Mouse (Mus musculus) CH12.LX (cell line): ENCODE results near the gene Foxf2. TPM values are rescaled to one million over a fixed set of nuclear protein-coding genes. Genes with fewer than 3 reads are reported as not detected.

Experiments
- DNase-seq: peaks from one replicate; pipeline ENCODE4 v3.0.0-alpha.2; 2013; ENCODE audit errors: extremely low read depth
- H3K27ac ChIP-seq: 2 replicates; pipeline ENCODE4 v1.5.1; 2012; ENCODE audit warnings: low read depth, mild to moderate bottlenecking, control low read depth, moderate library complexity; ENCODE audit not compliant: insufficient read depth
- H3K27me3 ChIP-seq: replicated peaks from 2 replicates; pipeline ENCODE3; 2012; ENCODE audit warnings: inconsistent platforms
- H3K36me3 ChIP-seq, 2 experiments: replicated peaks in 1 of 2; 2 replicates each; pipeline versions ENCODE3 to v1.6.1; 2012; ENCODE audit warnings: inconsistent platforms in 1 of 2, low read length in 1 of 2, mild to moderate bottlenecking in 1 of 2, mixed read lengths in 1 of 2, moderate library complexity in 1 of 2; ENCODE audit not compliant: control insufficient read depth in 1 of 2, insufficient read depth in 1 of 2
- H3K4me1 ChIP-seq, 2 experiments: 2 replicates each; pipeline ENCODE4 v1.6.1; 2012; ENCODE audit warnings: inconsistent platforms in 1 of 2, moderate library complexity in 1 of 2; ENCODE audit not compliant: insufficient read depth in 2 of 2, control insufficient read depth in 1 of 2
- H3K4me2 ChIP-seq: 2 replicates; pipeline ENCODE4 v1.6.1; 2012; ENCODE audit warnings: low read depth, mild to moderate bottlenecking, control low read depth; ENCODE audit not compliant: poor library complexity, insufficient read depth, severe bottlenecking
- H3K4me3 ChIP-seq, 3 experiments: fragments of 150-350 bp in 1 of 3; sonication (generic) in 1 of 3; replicated peaks in 1 of 3; 2 replicates each; pipeline versions ENCODE3 to v1.5.1; 2011 to 2012; ENCODE audit warnings: low read depth in 2 of 3, low read length in 2 of 3, mild to moderate bottlenecking in 2 of 3, moderate library complexity in 2 of 3, control low read depth in 1 of 3, improper control_type of control experiment in 1 of 3, inconsistent platforms in 1 of 3, mixed read lengths in 1 of 3; ENCODE audit not compliant: poor library complexity in 1 of 3
- H3K79me2 ChIP-seq: replicated peaks from 2 replicates; pipeline ENCODE4 v1.6.1; 2012; ENCODE audit warnings: mild to moderate bottlenecking, moderate library complexity; ENCODE audit not compliant: control insufficient read depth, poor library complexity, insufficient read depth, severe bottlenecking; ENCODE audit errors: extremely low read depth
- H3K9ac ChIP-seq: 2 replicates; pipeline ENCODE4 v1.6.1; 2012; ENCODE audit warnings: low read depth, mild to moderate bottlenecking, control low read depth, moderate library complexity; ENCODE audit not compliant: insufficient read depth
- H3K9me3 ChIP-seq: replicated peaks from 2 replicates; pipeline ENCODE3; 2012; ENCODE audit warnings: low read length, inconsistent platforms, mixed read lengths
- CHD1 ChIP-seq: IDR thresholded peaks from 2 replicates; pipeline ENCODE4 v1.6.1; 2012; ENCODE audit warnings: low read depth, low read length, improper control_type of control experiment, inconsistent platforms
- E2F4 ChIP-seq: IDR thresholded peaks from 2 replicates; pipeline ENCODE4 v1.6.1; 2011; ENCODE audit warnings: low read depth, low read length, improper control_type of control experiment; ENCODE audit not compliant: insufficient replicate concordance
- IRF4 ChIP-seq: IDR thresholded peaks from 2 replicates; pipeline ENCODE4 v1.6.1; 2014; ENCODE audit warnings: low read depth, mild to moderate bottlenecking, inconsistent platforms, low read length, improper control_type of control experiment
- JUN ChIP-seq: IDR thresholded peaks from 2 replicates; pipeline ENCODE4 v1.6.1; 2011; ENCODE audit warnings: low read depth, mild to moderate bottlenecking, low read length, improper control_type of control experiment, moderate library complexity; ENCODE audit not compliant: insufficient read depth
- JUND ChIP-seq: conservative IDR thresholded peaks from 2 replicates; pipeline ENCODE4 v1.6.1; 2011; ENCODE audit warnings: low read depth, low read length, improper control_type of control experiment
- KAT2A ChIP-seq: IDR thresholded peaks from 2 replicates; pipeline ENCODE4 v1.6.1; 2012; ENCODE audit warnings: low read length, improper control_type of control experiment, inconsistent platforms; ENCODE audit not compliant: insufficient replicate concordance
- MAFK ChIP-seq: IDR thresholded peaks from 2 replicates; pipeline ENCODE4 v1.6.1; 2011; ENCODE audit warnings: low read length, improper control_type of control experiment; ENCODE audit not compliant: insufficient replicate concordance
- MAZ ChIP-seq: IDR thresholded peaks from 2 replicates; pipeline ENCODE4 v1.6.1; 2012; ENCODE audit warnings: low read depth, mild to moderate bottlenecking, inconsistent platforms, low read length, improper control_type of control experiment, moderate library complexity
- MEF2A ChIP-seq: IDR thresholded peaks from 2 replicates; pipeline ENCODE4 v1.6.1; 2014; ENCODE audit warnings: low read depth, mild to moderate bottlenecking, inconsistent platforms, low read length, improper control_type of control experiment, borderline replicate concordance
- RAD21 ChIP-seq: IDR thresholded peaks from 2 replicates; pipeline ENCODE4 v1.6.1; 2011; ENCODE audit warnings: low read depth, mild to moderate bottlenecking, low read length, improper control_type of control experiment, moderate library complexity
- UBTF ChIP-seq: IDR thresholded peaks from 2 replicates; pipeline ENCODE4 v1.6.1; 2012; ENCODE audit warnings: low read depth, mild to moderate bottlenecking, inconsistent platforms, low read length, improper control_type of control experiment, moderate library complexity
- USF1 ChIP-seq: IDR thresholded peaks from 2 replicates; pipeline ENCODE4 v1.6.1; 2014; ENCODE audit warnings: low read depth, mild to moderate bottlenecking, inconsistent platforms, low read length, improper control_type of control experiment
- USF2 ChIP-seq: conservative IDR thresholded peaks from 2 replicates; pipeline ENCODE4 v1.6.1; 2011; ENCODE audit warnings: low read depth, low read length, improper control_type of control experiment
- ZKSCAN1 ChIP-seq: IDR thresholded peaks from 2 replicates; pipeline ENCODE4 v1.6.1; 2012; ENCODE audit warnings: low read depth, inconsistent platforms, low read length, improper control_type of control experiment, borderline replicate concordance
- dilution Hi-C: fragments of 300-500 bp; cut with MboI; formaldehyde crosslinking; loops from 2 replicates; pipeline ENCODE4 v1.14.3; 2020; ENCODE audit warnings: low sequenced_read_pairs; ENCODE audit not compliant: extremely low pct_unique_long_range_greater_than_20kb, extremely low pct_ligation_motif_present
- in situ Hi-C: fragments of 300-500 bp; cut with MboI; formaldehyde crosslinking; loops from 3 replicates; pipeline ENCODE4 v1.14.3; 2019; ENCODE audit warnings: low sequenced_read_pairs, low pct_ligation_motif_present, low pct_unique_long_range_greater_than_20kb, mixed read lengths
- polyA plus RNA-seq: library from polyadenylated mRNA; unstranded; fragments of >175 nt; gene quantifications from 2 replicates; pipeline ENCODE4 v1.2.1, GENCODE M21; 2012; ENCODE audit warnings: low read depth; ENCODE audit not compliant: insufficient read length
- total RNA-seq, 2 experiments: library from RNA; depleted of rRNA; stranded (reverse); fragments of 300-350 nt in 1 of 2; fragments of >200 nt in 1 of 2; gene quantifications; 2 replicates each; pipeline ENCODE4 v1.2.3; 2012 to 2014

The Foxf2 gene
- total and polyA plus RNA-seq, 3 experiments: not detected

- in situ Hi-C loops: loop anchor here (10.0 kb wide), 1 partner anchor 536 kb away; no protein-coding TSS in a partner anchor
- no peaks in the 10 kb centered on the region for H3K36me3 ChIP-seq
- dilution Hi-C loops: no loop called here
- TF ChIP-seq ZKSCAN1 (no peak), MEF2A (no peak), CHD1 (no peak), IRF4 (no peak), KAT2A (no peak), MAZ (no peak), MAFK (no peak), USF2 (no peak), RAD21 (no peak), USF1 (no peak), UBTF (no peak), JUN (no peak), JUND (no peak)
- H3K4me3 ChIP-seq: no peak overlapping the region
- H3K27me3 ChIP-seq: no peaks in the 10 kb centered on the region
- peaks cover 9% of the 10 kb centered on the region for H3K9me3 ChIP-seq
- no peak overlapping the region for H3K4me2 ChIP-seq
- H3K27ac ChIP-seq: no peak overlapping the region
- peaks cover 0 to 14% of the 10 kb centered on the region in 2 experiments; a peak in 2 of 4 replicates for H3K4me1 ChIP-seq
- H3K79me2 ChIP-seq: no peaks in the 10 kb centered on the region
- DNase-seq: no peak
- no peak overlapping the region for H3K9ac ChIP-seq
These were observed 4.7 kb upstream of the Foxf2 start for GRCm38 (mm10) chr13:31620937-31621336.

DNA sequence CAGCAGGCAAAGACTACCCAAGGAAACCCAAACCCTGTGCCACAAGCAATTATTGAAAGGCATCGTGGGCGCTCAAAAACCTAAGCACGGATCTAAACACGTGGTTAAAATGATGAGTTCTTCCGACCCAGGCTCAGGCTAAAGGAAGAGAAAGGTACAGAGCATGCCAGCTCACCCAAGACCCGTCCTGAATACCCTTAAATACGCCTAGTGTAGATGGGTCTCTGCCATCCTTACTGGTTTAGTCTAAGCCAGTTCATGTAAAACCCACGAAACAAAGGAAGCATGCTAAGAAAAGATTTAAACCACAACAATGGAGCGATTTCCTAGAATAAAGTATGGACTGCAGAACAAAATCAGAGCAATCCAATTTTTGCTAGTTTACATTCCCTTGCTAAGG, 3.9 kb upstream of the Foxf2 start:
- no peak for DNase-seq
- no peak overlapping the region for H3K4me3 ChIP-seq
- dilution Hi-C loops (no loop called here), in situ Hi-C loops (loop anchor here (10.0 kb wide), 1 partner anchor 537 kb away; no protein-coding TSS in a partner anchor)
- no peak overlapping the region for H3K4me2 ChIP-seq
- H3K9me3 ChIP-seq: peaks cover 17% of the 10 kb centered on the region
- H3K27ac ChIP-seq: no peak overlapping the region
- no peak overlapping the region for H3K9ac ChIP-seq
- H3K27me3 ChIP-seq: no peaks in the 10 kb centered on the region
- H3K79me2 ChIP-seq: no peaks in the 10 kb centered on the region
- H3K36me3 ChIP-seq: no peaks in the 10 kb centered on the region
- TF ChIP-seq E2F4 (no peak), KAT2A (no peak)
- H3K4me1 ChIP-seq: peaks cover 0 to 14% of the 10 kb centered on the region in 2 experiments; a peak in 2 of 4 replicates
